Mouse (Mus musculus) kidney, postnatal 0 days (tissue): ENCODE results near the gene Cpt1a. TPM values are rescaled to one million over a fixed set of nuclear protein-coding genes. Genes with fewer than 3 reads are reported as not detected.

Experiments
- ATAC-seq: fragments of 200-750 bp; cut with Nextera tagmentation; replicated peaks from 2 replicates; pipeline ENCODE4 v1.8.0; 2017; ENCODE audit warnings: low read depth, moderate number of reproducible peaks, moderate TSS enrichment, moderate library complexity; ENCODE audit not compliant: low FRiP score
- DNase-seq: peaks from one replicate; pipeline ENCODE4 v3.0.0-alpha.2; 2016; ENCODE audit warnings: low spot score
- H3K27ac ChIP-seq: fragments of 300-500 bp; sonication (generic); 2 replicates; pipeline ENCODE4 v1.5.1; 2014; ENCODE audit warnings: mild to moderate bottlenecking
- H3K27me3 ChIP-seq: fragments of 300-500 bp; sonication (generic); 2 replicates; pipeline ENCODE4 v1.6.1; 2014; ENCODE audit warnings: low read length, mixed read lengths; ENCODE audit not compliant: insufficient read depth
- H3K36me3 ChIP-seq: fragments of 300-500 bp; sonication (generic); 2 replicates; pipeline ENCODE4 v1.6.1; 2014; ENCODE audit warnings: low read length, mixed read lengths; ENCODE audit not compliant: insufficient read depth
- H3K4me1 ChIP-seq: fragments of 300-500 bp; sonication (generic); replicated peaks from 2 replicates; pipeline ENCODE4 v1.6.1; 2014; ENCODE audit warnings: antibody characterized with exemption, low read length, mixed read lengths; ENCODE audit not compliant: insufficient read depth
- H3K4me2 ChIP-seq: fragments of 300-500 bp; sonication (generic); 2 replicates; pipeline ENCODE4 v1.6.1; 2014; ENCODE audit warnings: mild to moderate bottlenecking, low read length, moderate library complexity, mixed read lengths
- H3K4me3 ChIP-seq: fragments of 300-500 bp; sonication (generic); replicated peaks from 2 replicates; pipeline ENCODE4 v1.5.1; 2014; ENCODE audit warnings: low read depth, low read length
- H3K9ac ChIP-seq: fragments of 300-500 bp; sonication (generic); 2 replicates; pipeline ENCODE4 v1.6.1; 2014; ENCODE audit warnings: low read depth, low read length
- H3K9me3 ChIP-seq: fragments of 300-500 bp; sonication (generic); replicated peaks from 2 replicates; pipeline ENCODE4 v1.6.1; 2016; ENCODE audit warnings: low read length, inconsistent platforms, mixed read lengths
- CTCF ChIP-seq: IDR thresholded peaks from 2 replicates; pipeline ENCODE4 v1.5.1; 2016; ENCODE audit warnings: antibody characterized with exemption, low read depth, mild to moderate bottlenecking, moderate library complexity
- WGBS: fragments of 180-500 bp; shearing (Covaris S2); extraction: QIAGEN DNeasy Blood & Tissue Kit; methylation state at CpG from one replicate; pipeline ENCODE4 v1.1.7; 2014; 5-methylcytosine and 5-hydroxymethylcytosine counted together
- polyA plus RNA-seq: library from polyadenylated mRNA; unstranded; fragments of >200 nt; fragmentation: Nextera tagmentation; extraction: Ambion mirVana; gene quantifications from 2 replicates; pipeline ENCODE4 v1.2.1, GENCODE M21; 2015

The Cpt1a gene
- polyA plus RNA-seq, 1 experiment from 2014 or later: 70.8 TPM

- WGBS: 2% methylated on average over 32 of the region's 33 CpGs
- peak; percentile 64 for TF ChIP-seq CTCF
Measured at GRCm38 (mm10) chr19:3388629-3389057, 66.5 kb downstream of the Cpt1a start, which contains the start of gene Tesmin. Tesmin (plus strand) TSS chr19:3388857.

DNA sequence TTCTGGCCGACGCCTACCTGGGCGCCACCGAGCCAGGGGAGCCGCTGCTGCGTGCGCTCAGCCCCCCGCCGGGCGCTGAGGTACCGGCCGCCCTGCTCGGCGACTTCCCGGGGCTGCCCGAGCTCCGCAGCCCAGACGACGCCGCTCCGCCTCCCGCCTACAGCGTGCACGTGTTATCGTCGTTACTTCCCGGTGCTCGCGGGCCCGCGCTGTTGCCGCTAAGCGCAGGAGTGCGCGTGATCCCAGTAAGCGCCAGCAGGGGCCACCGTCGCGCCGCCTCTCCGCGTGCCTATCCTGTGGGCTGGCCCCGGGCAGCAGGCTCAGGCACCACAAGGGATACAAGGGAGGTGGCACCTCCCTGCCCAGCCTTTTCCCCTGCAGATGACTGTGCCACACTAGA is 67.0 kb downstream of the Cpt1a start:
- Histone ChIP-seq H3K9me3 (no peaks in the 10 kb centered on the region), H3K27me3 (no peaks in the 10 kb centered on the region), H3K4me3 (peak overlapping the region; percentile 34), H3K27ac (peak overlapping the region; percentile 21; the same call in 1 of the 2 replicates), H3K4me2 (peak overlapping the region; percentile 78), H3K9ac (peak overlapping the region; percentile 60), H3K36me3 (no peaks in the 10 kb centered on the region), H3K4me1 (no peaks in the 10 kb centered on the region)
- peak; percentile 92 for ATAC-seq
- peak; percentile 77 for TF ChIP-seq CTCF
- WGBS: under 1% methylated on average over 40 of the region's 43 CpGs
- DNase-seq: peak; percentile 90

More at GRCm38 (mm10) chr19:3388629-3389057, 66.5 kb downstream of the Cpt1a start, which contains the start of gene Tesmin:
- Histone ChIP-seq H3K27ac (peak within 1 kb of the TSS; percentile 21; the same call in 1 of the 2 replicates), H3K9ac (peak within 1 kb of the TSS; percentile 60), H3K9me3 (no peaks in the 10 kb centered on the region), H3K4me3 (peak within 1 kb of the TSS; percentile 34), H3K4me2 (peak within 1 kb of the TSS; percentile 78), H3K36me3 (peaks cover 4% of the 10 kb centered on the region; the same call in 1 of the 2 replicates), H3K4me1 (no peaks in the 10 kb centered on the region), H3K27me3 (no peaks in the 10 kb centered on the region)
- DNase-seq (peak; percentile 95), ATAC-seq (peak; percentile 94)

- no peaks in the 10 kb centered on the region for H3K9me3 ChIP-seq
- H3K4me3 ChIP-seq: no peak overlapping the region
- H3K27me3 ChIP-seq: no peaks in the 10 kb centered on the region
- 88% methylated on average over 1 of the region's 1 CpGs for WGBS
- no peaks in the 10 kb centered on the region for H3K36me3 ChIP-seq
- no peak overlapping the region for H3K9ac ChIP-seq
- no peak overlapping the region for H3K27ac ChIP-seq
- H3K4me1 ChIP-seq: no peaks in the 10 kb centered on the region
- no peak overlapping the region for H3K4me2 ChIP-seq
- DNase-seq: no peak
- no peak for ATAC-seq
- no peak for TF ChIP-seq CTCF
Measured at GRCm38 (mm10) chr19:3392384-3392783, 70.2 kb downstream of the Cpt1a start.

DNA sequence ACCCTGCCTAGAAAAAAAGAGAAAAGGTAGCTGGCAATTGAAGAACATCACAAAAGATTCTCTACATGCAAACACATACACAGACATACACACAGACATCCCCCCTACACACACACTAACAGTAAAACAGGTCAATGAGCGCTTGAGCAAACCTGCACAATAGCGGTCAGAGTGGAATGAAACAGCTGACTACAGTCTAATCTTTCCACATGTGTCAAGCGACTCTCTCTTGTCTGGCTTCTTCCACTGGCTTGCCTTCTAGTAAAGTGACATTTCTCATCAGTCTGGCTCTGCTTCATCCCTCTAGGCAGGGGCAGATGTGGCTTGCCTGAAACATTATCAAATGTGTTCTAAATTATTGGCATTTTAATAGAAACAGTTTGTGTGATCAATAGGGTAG is 72.1 kb downstream of the Cpt1a start:
- no peak for ATAC-seq
- H3K4me3 ChIP-seq: no peak overlapping the region
- 63% methylated on average over 3 of the region's 3 CpGs for WGBS
- no peak overlapping the region for H3K4me2 ChIP-seq
- no peaks in the 10 kb centered on the region for H3K4me1 ChIP-seq
- H3K9ac ChIP-seq: no peak overlapping the region
- no peak for TF ChIP-seq CTCF
- H3K9me3 ChIP-seq: no peaks in the 10 kb centered on the region
- H3K27me3 ChIP-seq: no peaks in the 10 kb centered on the region
- no peak for DNase-seq
- no peaks in the 10 kb centered on the region for H3K36me3 ChIP-seq
- H3K27ac ChIP-seq: no peak overlapping the region

GRCm38 (mm10) chr19:3400057-3400456 is 77.9 kb downstream of the Cpt1a start:
- H3K27me3 ChIP-seq: no peaks in the 10 kb centered on the region
- no peak overlapping the region for H3K9ac ChIP-seq
- H3K4me1 ChIP-seq: no peaks in the 10 kb centered on the region
- 50% methylated on average over 4 of the region's 4 CpGs for WGBS
- no peak overlapping the region for H3K27ac ChIP-seq
- H3K4me2 ChIP-seq: no peak overlapping the region
- H3K4me3 ChIP-seq: no peak overlapping the region
- DNase-seq (no peak), ATAC-seq (peak; percentile 65; the same call in 1 of the 2 replicates)
- no peaks in the 10 kb centered on the region for H3K9me3 ChIP-seq
- TF ChIP-seq CTCF: no peak
- H3K36me3 ChIP-seq: no peaks in the 10 kb centered on the region

DNA sequence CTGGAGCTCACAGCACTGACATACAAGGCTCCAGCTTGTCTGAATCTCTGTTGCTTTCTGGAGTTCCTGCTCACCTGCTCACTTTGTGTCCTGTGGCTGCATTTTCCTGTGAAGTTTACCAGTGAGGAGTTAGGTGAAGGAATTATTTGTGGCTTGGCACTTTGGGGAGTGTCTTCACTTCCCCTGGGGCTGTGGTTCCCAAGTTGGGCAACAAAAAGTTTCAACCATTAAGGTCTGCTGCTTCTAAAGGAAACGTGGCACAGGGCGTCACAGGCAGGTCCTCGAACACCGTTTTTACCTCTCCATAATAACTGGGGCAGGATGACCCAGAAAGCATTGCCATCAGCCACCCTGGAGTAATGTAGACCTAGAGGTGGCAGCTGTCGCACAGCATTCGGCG is 79.4 kb downstream of the Cpt1a start:
- no peak for ATAC-seq
- no peak overlapping the region for H3K9ac ChIP-seq
- H3K27me3 ChIP-seq: no peaks in the 10 kb centered on the region
- WGBS: 86% methylated on average over 7 of the region's 7 CpGs
- H3K4me2 ChIP-seq: no peak overlapping the region
- TF ChIP-seq CTCF: no peak
- H3K9me3 ChIP-seq: no peaks in the 10 kb centered on the region
- H3K27ac ChIP-seq: no peak overlapping the region
- H3K4me3 ChIP-seq: no peak overlapping the region
- no peak for DNase-seq
- H3K4me1 ChIP-seq: no peaks in the 10 kb centered on the region
- no peaks in the 10 kb centered on the region for H3K36me3 ChIP-seq

GRCm38 (mm10) chr19:3401943-3402342 is 79.8 kb downstream of the Cpt1a start:
- no peak for TF ChIP-seq CTCF
- Histone ChIP-seq H3K9ac (no peak overlapping the region), H3K4me2 (no peak overlapping the region), H3K4me3 (no peak overlapping the region), H3K27me3 (no peaks in the 10 kb centered on the region), H3K36me3 (no peaks in the 10 kb centered on the region), H3K4me1 (no peaks in the 10 kb centered on the region), H3K9me3 (no peaks in the 10 kb centered on the region), H3K27ac (no peak overlapping the region)
- WGBS: 49% methylated on average over 7 of the region's 7 CpGs
- ATAC-seq: no peak
- no peak for DNase-seq
